Mouse (Mus musculus): ENCODE data around the gene Ptch1. TPM values are rescaled to one million over a fixed set of nuclear protein-coding genes. Genes with fewer than 3 reads are reported as not detected.

Gene Ptch1
- 17.4 and 19.5 TPM in 2 replicates for polyA plus RNA-seq (2015; fragmentation: Nextera tagmentation; extraction: Ambion mirVana)

- peak; percentile 50; the same call in 1 of the 2 replicates for ATAC-seq (ENCODE audit: insufficient number of reproducible peaks, low FRiP score, low TSS enrichment, low read depth)
- Histone ChIP-seq H3K36me3 (no peaks in the 10 kb centered on the region), H3K27ac (peak within 1 kb of the TSS; percentile 90), H3K9me3 (no peaks in the 10 kb centered on the region), H3K4me1 (peaks cover 33% of the 10 kb centered on the region), H3K4me2 (peak within 1 kb of the TSS; percentile 92), H3K4me3 (peak within 1 kb of the TSS; percentile 55), H3K9ac (peak within 1 kb of the TSS; percentile 62), H3K27me3 (peaks cover 39% of the 10 kb centered on the region)
- WGBS, result under 1% methylated on average over 42 of the region's 44 CpGs
Measured at GRCm38 (mm10) chr13:63573256-63573835, at the start of gene Ptch1. Gene Ptch1 (minus strand): TSS chr13:63573598.

GRCm38 (mm10) chr13:63621301-63621700 is 47.9 kb upstream of the Ptch1 start:
- no peaks in the 10 kb centered on the region for H3K9me3 ChIP-seq
- WGBS, result 51% methylated on average over 3 of the region's 3 CpGs
- no peaks in the 10 kb centered on the region for H3K27me3 ChIP-seq
- H3K4me1 ChIP-seq, result no peaks in the 10 kb centered on the region; the same call in 1 of the 2 replicates
- H3K27ac ChIP-seq, result no peak overlapping the region
- no peak overlapping the region for H3K4me2 ChIP-seq
- no peak overlapping the region for H3K4me3 ChIP-seq
- no peak overlapping the region for H3K9ac ChIP-seq
- no peak for ATAC-seq (ENCODE audit: insufficient number of reproducible peaks, low FRiP score, low TSS enrichment, low read depth)
- H3K36me3 ChIP-seq, result no peaks in the 10 kb centered on the region

GRCm38 (mm10) chr13:63613201-63613600 is 39.8 kb upstream of the Ptch1 start:
- no peak overlapping the region for H3K4me3 ChIP-seq
- no peaks in the 10 kb centered on the region for H3K36me3 ChIP-seq
- no peak overlapping the region for H3K9ac ChIP-seq
- no peak for ATAC-seq (ENCODE audit: insufficient number of reproducible peaks, low FRiP score, low TSS enrichment, low read depth)
- H3K9me3 ChIP-seq, result no peaks in the 10 kb centered on the region
- no peaks in the 10 kb centered on the region for H3K27me3 ChIP-seq
- no peak overlapping the region for H3K4me2 ChIP-seq
- peaks cover 7% of the 10 kb centered on the region; the same call in 1 of the 2 replicates for H3K4me1 ChIP-seq
- WGBS, result 50% methylated on average over 2 of the region's 2 CpGs
- no peak overlapping the region for H3K27ac ChIP-seq

GRCm38 (mm10) chr13:63609734-63610133 is 36.3 kb upstream of the Ptch1 start:
- Histone ChIP-seq H3K36me3 (no peaks in the 10 kb centered on the region), H3K9ac (no peak overlapping the region), H3K4me2 (no peak overlapping the region), H3K4me3 (no peak overlapping the region), H3K4me1 (peaks cover 7% of the 10 kb centered on the region; the same call in 1 of the 2 replicates), H3K27me3 (no peaks in the 10 kb centered on the region), H3K9me3 (no peaks in the 10 kb centered on the region), H3K27ac (no peak overlapping the region)
- 9% methylated on average over 10 of the region's 10 CpGs for WGBS
- ATAC-seq (ENCODE audit: insufficient number of reproducible peaks, low FRiP score, low TSS enrichment, low read depth), result no peak

- peaks cover 3% of the 10 kb centered on the region; the same call in 1 of the 2 replicates for H3K4me1 ChIP-seq
- H3K9me3 ChIP-seq, result no peaks in the 10 kb centered on the region
- no peak overlapping the region for H3K4me2 ChIP-seq
- WGBS, result 77% methylated on average over 3 of the region's 3 CpGs
- no peak for ATAC-seq (ENCODE audit: insufficient number of reproducible peaks, low FRiP score, low TSS enrichment, low read depth)
- no peak overlapping the region for H3K27ac ChIP-seq
- no peak overlapping the region for H3K4me3 ChIP-seq
- H3K9ac ChIP-seq, result no peak overlapping the region
- H3K36me3 ChIP-seq, result no peaks in the 10 kb centered on the region
- H3K27me3 ChIP-seq, result no peaks in the 10 kb centered on the region
Measured at GRCm38 (mm10) chr13:63597593-63597992, 24.2 kb upstream of the Ptch1 start.

GRCm38 (mm10) chr13:63595869-63596268 is 22.5 kb upstream of the Ptch1 start:
- H3K36me3 ChIP-seq, result no peaks in the 10 kb centered on the region
- H3K4me2 ChIP-seq, result no peak overlapping the region
- H3K27me3 ChIP-seq, result no peaks in the 10 kb centered on the region
- no peaks in the 10 kb centered on the region for H3K4me1 ChIP-seq
- H3K9me3 ChIP-seq, result no peaks in the 10 kb centered on the region
- no peak overlapping the region for H3K4me3 ChIP-seq
- peak overlapping the region; percentile 44; the same call in 1 of the 2 replicates for H3K27ac ChIP-seq
- H3K9ac ChIP-seq, result no peak overlapping the region
- no peak for ATAC-seq (ENCODE audit: insufficient number of reproducible peaks, low FRiP score, low TSS enrichment, low read depth)
- 41% methylated on average over 7 of the region's 7 CpGs for WGBS

- Histone ChIP-seq H3K27me3 (no peaks in the 10 kb centered on the region), H3K36me3 (no peaks in the 10 kb centered on the region), H3K9me3 (no peaks in the 10 kb centered on the region), H3K27ac (no peak overlapping the region), H3K4me2 (no peak overlapping the region), H3K4me1 (no peaks in the 10 kb centered on the region), H3K4me3 (no peak overlapping the region), H3K9ac (no peak overlapping the region)
- 79% methylated on average over 13 of the region's 13 CpGs for WGBS
- no peak for ATAC-seq (ENCODE audit: insufficient number of reproducible peaks, low FRiP score, low TSS enrichment, low read depth)
Measured at GRCm38 (mm10) chr13:63593469-63594050, 20.2 kb upstream of the Ptch1 start.

- H3K9me3 ChIP-seq, result no peaks in the 10 kb centered on the region
- no peaks in the 10 kb centered on the region for H3K27me3 ChIP-seq
- no peak overlapping the region for H3K4me3 ChIP-seq
- H3K36me3 ChIP-seq, result no peaks in the 10 kb centered on the region
- no peak overlapping the region for H3K27ac ChIP-seq
- no peaks in the 10 kb centered on the region for H3K4me1 ChIP-seq
- H3K9ac ChIP-seq, result no peak overlapping the region
- no peak overlapping the region for H3K4me2 ChIP-seq
- WGBS, result 77% methylated on average over 5 of the region's 5 CpGs
- no peak for ATAC-seq (ENCODE audit: insufficient number of reproducible peaks, low FRiP score, low TSS enrichment, low read depth)
Measured at GRCm38 (mm10) chr13:63592755-63593154, 19.4 kb upstream of the Ptch1 start.

- H3K4me3 ChIP-seq, result no peak overlapping the region
- no peak for ATAC-seq (ENCODE audit: insufficient number of reproducible peaks, low FRiP score, low TSS enrichment, low read depth)
- 0 out of 2 replicates have a peak overlapping the region, but pooled peaks have one; percentile 92 for H3K4me2 ChIP-seq
- H3K36me3 ChIP-seq, result no peaks in the 10 kb centered on the region
- no peaks in the 10 kb centered on the region for H3K9me3 ChIP-seq
- peaks cover 23% of the 10 kb centered on the region for H3K4me1 ChIP-seq
- H3K27me3 ChIP-seq, result peaks cover 32% of the 10 kb centered on the region
- 36% methylated on average over 4 of the region's 4 CpGs for WGBS
- H3K9ac ChIP-seq, result no peak overlapping the region
- H3K27ac ChIP-seq, result no peak overlapping the region
Measured at GRCm38 (mm10) chr13:63574601-63575000, 1.2 kb upstream of the Ptch1 start.

GRCm38 (mm10) chr13:63572453-63573255 is 744 bp downstream of the Ptch1 start:
- Histone ChIP-seq H3K27ac (peak overlapping the region; percentile 90), H3K36me3 (no peaks in the 10 kb centered on the region), H3K4me2 (peak overlapping the region; percentile 92), H3K9me3 (no peaks in the 10 kb centered on the region), H3K4me1 (peaks cover 36% of the 10 kb centered on the region), H3K27me3 (peaks cover 39% of the 10 kb centered on the region), H3K4me3 (peak overlapping the region; percentile 55), H3K9ac (peak overlapping the region; percentile 62)
- no peak for ATAC-seq (ENCODE audit: insufficient number of reproducible peaks, low FRiP score, low TSS enrichment, low read depth)
- under 1% methylated on average over 65 of the region's 67 CpGs for WGBS

GRCm38 (mm10) chr13:63572111-63572452 is 1.3 kb downstream of the Ptch1 start:
- Histone ChIP-seq H3K4me1 (peaks cover 36% of the 10 kb centered on the region), H3K4me3 (peak overlapping the region; percentile 55), H3K9ac (peak overlapping the region; percentile 62), H3K4me2 (peak overlapping the region; percentile 92), H3K36me3 (no peaks in the 10 kb centered on the region), H3K27me3 (peaks cover 39% of the 10 kb centered on the region), H3K27ac (peak overlapping the region; percentile 90), H3K9me3 (no peaks in the 10 kb centered on the region)
- no peak for ATAC-seq (ENCODE audit: insufficient number of reproducible peaks, low FRiP score, low TSS enrichment, low read depth)
- 1% methylated on average over 12 of the region's 12 CpGs for WGBS

GRCm38 (mm10) chr13:63570456-63570855 is 2.9 kb downstream of the Ptch1 start:
- no peaks in the 10 kb centered on the region for H3K9me3 ChIP-seq
- peaks cover 36% of the 10 kb centered on the region for H3K4me1 ChIP-seq
- H3K27ac ChIP-seq, result peak overlapping the region; percentile 33; the same call in 1 of the 2 replicates
- no peaks in the 10 kb centered on the region for H3K36me3 ChIP-seq
- no peak overlapping the region for H3K9ac ChIP-seq
- peak overlapping the region; percentile 92 for H3K4me2 ChIP-seq
- no peak for ATAC-seq (ENCODE audit: insufficient number of reproducible peaks, low FRiP score, low TSS enrichment, low read depth)
- peak overlapping the region; percentile 55 for H3K4me3 ChIP-seq
- peaks cover 39% of the 10 kb centered on the region for H3K27me3 ChIP-seq
